In genomic region chr1:87041119-87041518, GRCm38 (mm10) we compare ENCODE assay signal across 9 mouse cellular contexts. TPM values are rescaled to one million over a fixed set of nuclear protein-coding genes. Genes with fewer than 3 reads are reported as not detected.
A peak's percentile ranks its signal among the peaks of the same experiment; 100 is the strongest.
DNase-seq lines count a peak whose midpoint lies in the region; ATAC-seq and TF ChIP-seq lines count a peak whose summit lies in the region.
"Had no signal": no experiment of that assay in that cellular context is flagged by ENCODE, and none has a peak within 500 bp of the region (broad histone marks: within the 10 kb centered on the region; RNA-seq: fewer than 3 reads in every experiment).

No protein-coding gene starts in this region.

- TF ChIP-seq CTCF in layer of hippocampus, adult 2 months (conservative IDR thresholded peaks at IDR 0.05), result peak; percentile 92

- no peak overlapping the region for H3K4me3 ChIP-seq in layer of hippocampus, adult 2 months
- H3K4me3 ChIP-seq: heart, embryonic 15.5 days had no signal

- ATAC-seq in granulocyte monocyte progenitor cell, adult 5-6 weeks (replicated peaks; ENCODE audit: poor library complexity, severe bottlenecking), result peak; percentile 40

- peak; percentile 46 for DNase-seq in CD4-positive helper T cell, adult 2 months (ENCODE audit: low read depth, low spot score)
- DNase-seq in T-cell, adult 2 months (ENCODE audit: low spot score), result peak; percentile 18
- peak; percentile 75 for DNase-seq in embryo, embryonic 11 days
- peak; percentile 36 to 83 for DNase-seq in layer of hippocampus, adult 2 months (ENCODE audit: low spot score in 2 of 2)
- DNase-seq in lung, postnatal 25 days (ENCODE audit: low spot score), result peak; percentile 59
- peak; percentile 57 to 81 for DNase-seq in right cerebral cortex, postnatal 10 days (ENCODE audit: low spot score in 2 of 2)
- DNase-seq in urinary bladder, postnatal 36 days (ENCODE audit: low spot score in 2 of 2), result peak; percentile 66 to 68

- no peak overlapping the region for H3K27ac ChIP-seq in layer of hippocampus, adult 2 months
- H3K27ac ChIP-seq: heart, embryonic 15.5 days had no signal

RNA-seq across cellular contexts. Expression of gene Alppl2, which starts 48.6 kb away (rescaled TPM):
- total RNA-seq in granulocyte monocyte progenitor cell, adult 5-6 weeks (2014; fragmentation: Nextera tagmentation), result not detected in 2 replicates
- not detected in 2 replicates for total RNA-seq in granulocyte monocyte progenitor cell, adult 5-6 weeks (2017)
- not detected for total RNA-seq in layer of hippocampus, adult 2 months (2021)

Comparison
In these comparisons a context has a peak if more than half of its experiments do, and no peak if none do; other contexts are left out.
1. DNase-seq: peak in every context shown above with its lines; median percentile 75 in embryo, embryonic 11 days; 69 in right cerebral cortex, postnatal 10 days; 67 in urinary bladder, postnatal 36 days; 60 in layer of hippocampus, adult 2 months; 59 in lung, postnatal 25 days; 46 in CD4-positive helper T cell, adult 2 months; 18 in T-cell, adult 2 months.